Mouse (Mus musculus): ENCODE measurements around the gene Cyth4. TPM values are rescaled to one million over a fixed set of nuclear protein-coding genes. Genes with fewer than 3 reads are reported as not detected.
A peak's percentile ranks its signal among the peaks of the same experiment; 100 is the strongest.

Gene Cyth4
- polyA plus RNA-seq, 1 experiment from 2014 or later: 9.6 TPM

DNA sequence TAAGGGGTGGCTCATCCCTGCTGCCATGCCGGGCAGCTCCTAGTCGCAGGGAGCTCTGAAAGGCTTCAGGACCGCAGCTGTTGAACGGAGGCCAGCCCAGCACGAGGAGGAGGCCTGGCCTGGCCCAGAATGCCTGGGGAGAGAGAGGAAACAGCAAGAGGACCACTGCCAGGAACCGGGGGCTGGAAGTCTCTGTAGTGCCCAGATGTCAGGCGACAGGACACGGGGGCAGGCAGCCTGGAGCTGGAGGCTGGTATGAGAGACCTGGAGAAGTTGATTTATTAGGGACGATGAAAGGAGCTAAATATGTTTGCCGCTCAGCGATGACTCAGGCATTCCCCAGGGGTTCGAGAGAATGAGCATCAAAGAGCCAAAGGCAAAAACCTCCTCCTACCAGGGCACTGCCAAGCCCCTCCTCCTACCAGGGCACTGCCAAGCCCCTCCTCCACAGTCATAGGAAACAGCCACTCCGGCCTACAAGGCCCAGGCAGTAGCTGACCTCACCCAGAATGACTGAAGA lies 27.6 kb downstream of the Cyth4 start:
- H3K27me3 ChIP-seq (ENCODE audit: control insufficient read depth, insufficient read depth, low read length): peaks cover 20% of the 10 kb centered on the region
- H3K4me3 ChIP-seq (ENCODE audit: low read length): no peak overlapping the region
- H3K36me3 ChIP-seq (ENCODE audit: control insufficient read depth, insufficient read depth): no peaks in the 10 kb centered on the region
- H3K4me1 ChIP-seq (ENCODE audit: control insufficient read depth, insufficient read depth, low read length): peaks cover 9% of the 10 kb centered on the region
- H3K27ac ChIP-seq (ENCODE audit: low read length): peak overlapping the region; percentile 2; the same call in 1 of the 2 replicates
- 34% methylated on average over 13 of the region's 13 CpGs for WGBS
- no peak overlapping the region for H3K9ac ChIP-seq (ENCODE audit: low read length)
- no peak overlapping the region for H3K4me2 ChIP-seq (ENCODE audit: low read depth, low read length)
- ATAC-seq (replicated peaks; ENCODE audit: extremely low read depth, insufficient read depth, low FRiP score): peak; percentile 84
- 0 out of 2 replicates have a peak, but pooled peaks cover 3% of the 10 kb centered on the region for H3K9me3 ChIP-seq (replicated peaks; ENCODE audit: control insufficient read depth, low read length)

DNA sequence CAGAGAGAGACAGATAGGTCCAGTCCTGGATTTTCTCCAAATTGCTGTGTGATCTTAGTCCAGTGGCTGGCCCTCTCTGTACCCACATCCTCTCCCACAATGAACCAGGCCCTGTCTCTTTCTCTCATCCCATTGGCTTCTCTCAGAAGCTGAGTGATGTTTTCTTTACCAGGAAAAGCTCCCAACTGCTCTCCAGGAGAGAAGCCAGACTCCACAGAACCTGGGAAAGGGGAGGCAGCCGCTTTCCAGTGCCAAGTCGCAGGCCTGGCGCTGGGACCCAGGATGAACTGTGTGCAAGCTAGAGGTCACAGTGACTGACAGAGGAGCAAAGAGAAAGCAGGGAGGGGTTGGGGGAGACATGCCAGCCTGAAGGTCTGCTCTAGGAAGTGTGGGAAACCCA lies 28.1 kb downstream of the Cyth4 start:
- H3K27ac ChIP-seq (ENCODE audit: low read length): peak overlapping the region; percentile 27; the same call in 1 of the 2 replicates
- peaks cover 19% of the 10 kb centered on the region for H3K27me3 ChIP-seq (ENCODE audit: control insufficient read depth, insufficient read depth, low read length)
- no peak overlapping the region for H3K4me3 ChIP-seq (ENCODE audit: low read length)
- H3K9me3 ChIP-seq (replicated peaks; ENCODE audit: control insufficient read depth, low read length): 0 out of 2 replicates have a peak, but pooled peaks cover 3% of the 10 kb centered on the region
- WGBS: 56% methylated on average over 3 of the region's 3 CpGs
- H3K4me1 ChIP-seq (ENCODE audit: control insufficient read depth, insufficient read depth, low read length): peaks cover 9% of the 10 kb centered on the region
- ATAC-seq (replicated peaks; ENCODE audit: extremely low read depth, insufficient read depth, low FRiP score): no peak
- no peak overlapping the region for H3K9ac ChIP-seq (ENCODE audit: low read length)
- no peak overlapping the region for H3K4me2 ChIP-seq (ENCODE audit: low read depth, low read length)
- no peaks in the 10 kb centered on the region for H3K36me3 ChIP-seq (ENCODE audit: control insufficient read depth, insufficient read depth)

DNA sequence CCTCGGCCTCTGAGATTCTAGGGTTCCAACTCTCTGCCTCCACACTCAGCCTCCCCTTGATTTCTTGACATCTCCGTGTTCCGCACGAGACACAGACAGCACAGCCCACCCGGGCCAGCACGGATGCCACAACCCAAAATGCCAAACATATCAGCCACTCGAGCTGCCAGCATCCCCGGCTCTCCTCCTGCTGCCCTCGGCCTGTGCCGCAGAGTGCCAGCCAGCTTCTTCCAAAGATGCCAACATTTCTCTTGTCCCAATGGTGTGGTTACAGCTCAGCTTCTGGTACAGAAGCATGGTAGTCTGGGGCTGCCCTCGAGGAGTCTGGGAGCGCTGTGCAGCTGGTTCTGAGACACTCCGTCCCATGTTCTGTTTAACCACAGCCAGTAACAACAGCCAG lies 29.4 kb downstream of the Cyth4 start:
- Histone ChIP-seq H3K4me2 (ENCODE audit: low read depth, low read length) (no peak overlapping the region), H3K27ac (ENCODE audit: low read length) (no peak overlapping the region), H3K9ac (ENCODE audit: low read length) (no peak overlapping the region), H3K9me3 (replicated peaks; ENCODE audit: control insufficient read depth, low read length) (0 out of 2 replicates have a peak, but pooled peaks cover 3% of the 10 kb centered on the region), H3K4me1 (ENCODE audit: control insufficient read depth, insufficient read depth, low read length) (peaks cover 9% of the 10 kb centered on the region), H3K4me3 (ENCODE audit: low read length) (no peak overlapping the region), H3K36me3 (ENCODE audit: control insufficient read depth, insufficient read depth) (no peaks in the 10 kb centered on the region), H3K27me3 (ENCODE audit: control insufficient read depth, insufficient read depth, low read length) (peaks cover 10% of the 10 kb centered on the region)
- 83% methylated on average over 13 of the region's 13 CpGs for WGBS
- ATAC-seq (replicated peaks; ENCODE audit: extremely low read depth, insufficient read depth, low FRiP score): no peak

DNA sequence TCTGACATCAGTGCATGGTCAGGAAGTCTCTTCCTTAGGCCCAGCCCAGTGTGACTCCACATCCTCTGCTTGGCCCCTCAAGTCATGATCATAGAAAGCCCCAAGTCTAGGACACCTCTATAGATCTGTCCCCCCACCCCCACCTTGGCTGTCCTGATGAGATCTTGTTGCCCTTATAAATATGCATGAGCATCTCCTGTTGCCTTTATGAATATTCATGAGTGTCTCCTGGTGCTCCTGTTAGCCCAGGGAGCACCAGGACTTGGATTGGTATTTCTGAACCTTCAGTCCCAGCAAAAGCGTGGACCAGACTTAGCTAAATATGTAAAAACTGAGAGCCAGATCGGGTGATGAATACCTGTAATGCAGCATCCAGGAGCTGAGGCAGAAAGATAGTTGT lies 35.5 kb downstream of the Cyth4 start:
- Histone ChIP-seq H3K4me3 (ENCODE audit: low read length) (no peak overlapping the region), H3K4me2 (ENCODE audit: low read depth, low read length) (no peak overlapping the region), H3K27ac (ENCODE audit: low read length) (no peak overlapping the region), H3K9ac (ENCODE audit: low read length) (no peak overlapping the region), H3K36me3 (ENCODE audit: control insufficient read depth, insufficient read depth) (no peaks in the 10 kb centered on the region), H3K4me1 (ENCODE audit: control insufficient read depth, insufficient read depth, low read length) (no peaks in the 10 kb centered on the region), H3K9me3 (replicated peaks; ENCODE audit: control insufficient read depth, low read length) (no peaks in the 10 kb centered on the region), H3K27me3 (ENCODE audit: control insufficient read depth, insufficient read depth, low read length) (peaks cover 4% of the 10 kb centered on the region)
- 64% methylated on average over 2 of the region's 2 CpGs for WGBS
- no peak for ATAC-seq (replicated peaks; ENCODE audit: extremely low read depth, insufficient read depth, low FRiP score)

DNA sequence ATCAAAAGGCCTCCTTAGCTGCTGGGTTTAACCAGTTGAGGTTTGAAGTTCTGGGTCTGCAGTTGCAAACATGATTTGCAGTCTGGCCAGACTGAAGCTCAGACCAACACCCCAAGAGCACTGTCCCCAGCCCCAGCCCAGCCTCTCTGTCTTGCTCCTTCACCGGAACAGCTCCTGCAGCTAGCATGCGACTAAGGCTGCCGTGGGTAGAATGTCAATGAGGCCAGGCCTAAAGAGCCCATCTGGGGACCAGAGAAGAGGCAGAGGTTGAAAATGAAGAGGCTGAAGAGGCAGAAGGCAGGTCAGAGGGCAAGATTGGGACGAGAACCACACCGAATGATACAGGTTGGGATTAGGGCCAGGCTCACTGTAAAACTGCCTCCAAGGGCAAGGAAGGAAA lies 36.6 kb downstream of the Cyth4 start:
- peaks cover 4% of the 10 kb centered on the region for H3K27me3 ChIP-seq (ENCODE audit: control insufficient read depth, insufficient read depth, low read length)
- H3K9ac ChIP-seq (ENCODE audit: low read length): no peak overlapping the region
- 74% methylated on average over 5 of the region's 5 CpGs for WGBS
- H3K9me3 ChIP-seq (replicated peaks; ENCODE audit: control insufficient read depth, low read length): no peaks in the 10 kb centered on the region
- no peaks in the 10 kb centered on the region for H3K4me1 ChIP-seq (ENCODE audit: control insufficient read depth, insufficient read depth, low read length)
- no peak overlapping the region for H3K27ac ChIP-seq (ENCODE audit: low read length)
- ATAC-seq (replicated peaks; ENCODE audit: extremely low read depth, insufficient read depth, low FRiP score): no peak
- H3K4me2 ChIP-seq (ENCODE audit: low read depth, low read length): no peak overlapping the region
- no peak overlapping the region for H3K4me3 ChIP-seq (ENCODE audit: low read length)
- no peaks in the 10 kb centered on the region for H3K36me3 ChIP-seq (ENCODE audit: control insufficient read depth, insufficient read depth)

DNA sequence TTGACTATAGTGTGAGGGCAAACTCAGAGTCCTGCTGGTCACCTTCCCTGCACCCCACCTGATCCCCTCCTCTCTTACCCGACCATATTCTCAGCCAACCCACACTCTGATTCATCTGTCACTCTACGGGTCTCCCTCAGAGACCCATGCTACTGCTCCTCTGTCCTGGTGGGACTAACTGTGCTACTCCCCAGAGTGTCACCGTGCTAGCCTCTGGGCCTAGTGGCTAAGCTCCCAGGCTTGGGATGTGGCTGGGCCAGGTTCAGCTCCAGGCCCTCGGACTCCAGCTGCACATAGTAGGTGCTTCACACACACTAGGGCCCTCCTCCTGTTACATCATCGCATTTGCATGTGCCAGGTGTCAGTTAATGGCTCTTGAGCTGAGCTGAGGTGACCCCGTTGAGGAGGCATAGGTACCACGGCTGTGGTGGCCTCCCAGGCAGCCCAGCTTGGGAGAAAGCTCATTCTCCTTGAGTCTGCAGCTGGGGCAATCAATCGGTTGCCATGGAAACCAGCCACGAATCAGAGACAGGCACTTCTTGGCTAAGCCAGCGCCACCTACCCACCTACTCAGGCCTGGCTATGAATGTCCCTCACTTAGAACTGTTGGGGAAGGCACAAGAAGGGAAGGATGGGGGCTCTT lies 37.4 kb downstream of the Cyth4 start:
- no peak overlapping the region for H3K4me2 ChIP-seq (ENCODE audit: low read depth, low read length)
- H3K4me1 ChIP-seq (ENCODE audit: control insufficient read depth, insufficient read depth, low read length): no peaks in the 10 kb centered on the region
- WGBS: 37% methylated on average over 10 of the region's 10 CpGs
- no peak overlapping the region for H3K27ac ChIP-seq (ENCODE audit: low read length)
- H3K9me3 ChIP-seq (replicated peaks; ENCODE audit: control insufficient read depth, low read length): no peaks in the 10 kb centered on the region
- ATAC-seq (replicated peaks; ENCODE audit: extremely low read depth, insufficient read depth, low FRiP score): no peak
- H3K4me3 ChIP-seq (ENCODE audit: low read length): no peak overlapping the region
- H3K27me3 ChIP-seq (ENCODE audit: control insufficient read depth, insufficient read depth, low read length): peaks cover 7% of the 10 kb centered on the region
- H3K9ac ChIP-seq (ENCODE audit: low read length): no peak overlapping the region
- H3K36me3 ChIP-seq (ENCODE audit: control insufficient read depth, insufficient read depth): no peaks in the 10 kb centered on the region

DNA sequence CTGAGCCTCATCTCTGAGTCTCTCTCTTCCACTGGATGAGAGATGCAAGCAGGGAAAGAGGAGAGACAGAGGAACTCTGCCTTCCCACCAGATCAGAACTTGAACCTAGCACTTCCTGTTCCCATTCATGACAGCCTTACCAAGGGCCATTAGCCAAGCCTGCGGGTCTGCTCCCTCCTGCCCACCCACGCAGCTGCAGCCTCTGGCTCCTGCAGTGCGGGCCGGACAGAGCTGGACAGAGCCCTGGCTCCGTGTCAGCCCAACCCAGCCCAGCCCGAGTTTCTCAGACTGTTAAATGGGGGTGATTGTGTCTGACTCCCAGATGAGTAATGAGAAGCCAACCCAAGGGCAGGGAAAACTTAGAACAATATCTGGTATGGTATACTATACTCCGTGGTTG lies 38.4 kb downstream of the Cyth4 start:
- Histone ChIP-seq H3K4me2 (ENCODE audit: low read depth, low read length) (no peak overlapping the region), H3K27me3 (ENCODE audit: control insufficient read depth, insufficient read depth, low read length) (peaks cover 12% of the 10 kb centered on the region), H3K4me3 (ENCODE audit: low read length) (no peak overlapping the region), H3K4me1 (ENCODE audit: control insufficient read depth, insufficient read depth, low read length) (no peaks in the 10 kb centered on the region), H3K9ac (ENCODE audit: low read length) (no peak overlapping the region), H3K27ac (ENCODE audit: low read length) (no peak overlapping the region), H3K36me3 (ENCODE audit: control insufficient read depth, insufficient read depth) (no peaks in the 10 kb centered on the region), H3K9me3 (replicated peaks; ENCODE audit: control insufficient read depth, low read length) (no peaks in the 10 kb centered on the region)
- 32% methylated on average over 7 of the region's 7 CpGs for WGBS
- ATAC-seq (replicated peaks; ENCODE audit: extremely low read depth, insufficient read depth, low FRiP score): no peak

DNA sequence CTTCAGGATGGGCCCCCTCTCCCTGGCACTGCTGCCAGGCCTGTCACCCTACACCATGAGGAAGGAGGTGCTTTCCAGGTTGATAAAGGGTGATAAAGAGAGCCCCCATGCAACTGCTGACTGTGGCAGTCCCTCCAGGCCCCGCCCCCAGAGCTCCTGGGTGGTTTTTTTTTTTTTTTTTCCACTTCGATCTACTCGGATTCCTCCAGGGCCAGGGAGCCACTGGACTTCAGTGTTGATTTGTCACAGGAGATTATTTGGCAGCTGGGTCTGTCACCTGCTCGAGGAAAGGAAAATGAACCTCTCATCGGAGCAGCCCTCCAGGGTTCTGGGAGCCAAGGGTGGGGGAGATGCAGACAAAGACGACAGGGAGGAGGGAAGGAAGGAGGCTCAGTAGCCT lies 46.8 kb downstream of the Cyth4 start:
- no peaks in the 10 kb centered on the region for H3K4me1 ChIP-seq (ENCODE audit: control insufficient read depth, insufficient read depth, low read length)
- H3K4me2 ChIP-seq (ENCODE audit: low read depth, low read length): no peak overlapping the region
- no peaks in the 10 kb centered on the region for H3K9me3 ChIP-seq (replicated peaks; ENCODE audit: control insufficient read depth, low read length)
- no peak overlapping the region for H3K9ac ChIP-seq (ENCODE audit: low read length)
- no peaks in the 10 kb centered on the region for H3K36me3 ChIP-seq (ENCODE audit: control insufficient read depth, insufficient read depth)
- WGBS: 20% methylated on average over 6 of the region's 6 CpGs
- H3K4me3 ChIP-seq (ENCODE audit: low read length): no peak overlapping the region
- H3K27me3 ChIP-seq (ENCODE audit: control insufficient read depth, insufficient read depth, low read length): peaks cover 17% of the 10 kb centered on the region
- H3K27ac ChIP-seq (ENCODE audit: low read length): no peak overlapping the region
- ATAC-seq (replicated peaks; ENCODE audit: extremely low read depth, insufficient read depth, low FRiP score): no peak

DNA sequence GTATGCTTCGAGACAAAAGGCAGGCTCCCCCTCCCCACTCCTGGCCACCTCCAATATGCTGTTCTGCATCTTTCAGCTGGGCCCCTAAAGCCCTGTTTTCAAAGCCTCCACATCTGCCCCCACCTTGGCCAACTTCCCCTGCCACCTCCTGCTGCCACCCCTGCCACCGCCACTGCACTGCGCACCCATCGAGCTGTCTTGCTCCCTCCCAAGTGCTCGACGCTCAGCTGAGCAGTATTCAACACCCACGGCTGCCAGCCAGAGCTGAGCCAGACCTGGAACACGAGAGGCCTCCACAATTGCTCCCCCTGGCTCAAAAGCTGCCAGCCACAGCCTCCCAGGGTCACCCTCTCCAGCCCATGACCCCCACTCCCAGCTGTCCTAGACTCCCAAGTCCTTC lies 47.8 kb downstream of the Cyth4 start:
- Histone ChIP-seq H3K4me3 (ENCODE audit: low read length) (no peak overlapping the region), H3K4me1 (ENCODE audit: control insufficient read depth, insufficient read depth, low read length) (no peaks in the 10 kb centered on the region), H3K4me2 (ENCODE audit: low read depth, low read length) (no peak overlapping the region), H3K36me3 (ENCODE audit: control insufficient read depth, insufficient read depth) (no peaks in the 10 kb centered on the region), H3K9ac (ENCODE audit: low read length) (no peak overlapping the region), H3K27ac (ENCODE audit: low read length) (no peak overlapping the region), H3K27me3 (ENCODE audit: control insufficient read depth, insufficient read depth, low read length) (peaks cover 15% of the 10 kb centered on the region), H3K9me3 (replicated peaks; ENCODE audit: control insufficient read depth, low read length) (no peaks in the 10 kb centered on the region)
- WGBS: 31% methylated on average over 8 of the region's 8 CpGs
- ATAC-seq (replicated peaks; ENCODE audit: extremely low read depth, insufficient read depth, low FRiP score): no peak
